In genomic region chr2:181419359-181419758, GRCm38 (mm10) we compare ENCODE assay signal across 27 mouse cellular contexts. TPM values are rescaled to one million over a fixed set of nuclear protein-coding genes. Genes with fewer than 3 reads are reported as not detected.
DNase-seq lines count a peak whose midpoint lies in the region; ATAC-seq and TF ChIP-seq lines count a peak whose summit lies in the region.
"Had no signal": no experiment of that assay in that cellular context is flagged by ENCODE, and none has a peak within 500 bp of the region (broad histone marks: within the 10 kb centered on the region; RNA-seq: fewer than 3 reads in every experiment).

No protein-coding gene starts in this region.

- no peak for TF ChIP-seq CTCF in cerebellum, adult 2 months (IDR thresholded peaks at IDR 0.05; ENCODE audit: borderline replicate concordance, insufficient read depth, low read depth, low read length)
- TF ChIP-seq CTCF in hindbrain, postnatal 0 days (IDR thresholded peaks at IDR 0.05; ENCODE audit: low read depth), result no peak

- TF ChIP-seq POLR2A in cerebellum, adult 2 months (IDR thresholded peaks at IDR 0.05; ENCODE audit: borderline replicate concordance, insufficient read depth, low read length), result no peak

- H3K9me3 ChIP-seq in heart, embryonic 10.5 days, result no peaks in the 10 kb centered on the region
- H3K9me3 ChIP-seq in liver, embryonic 13.5 days (replicated peaks), result no peaks in the 10 kb centered on the region
- H3K9me3 ChIP-seq in hindbrain, postnatal 0 days (ENCODE audit: low read length), result no peaks in the 10 kb centered on the region
- H3K9me3 ChIP-seq: embryonic facial prominence, embryonic 13.5 days; forebrain, embryonic 15.5 days; heart, embryonic 13.5 days; kidney, embryonic 15.5 days; midbrain, embryonic 15.5 days; neural tube, embryonic 12.5 days had no signal

- peaks cover 66% of the 10 kb centered on the region for H3K4me1 ChIP-seq in heart, embryonic 10.5 days
- peaks cover 87% of the 10 kb centered on the region for H3K4me1 ChIP-seq in liver, embryonic 13.5 days (replicated peaks)
- peaks cover 23% of the 10 kb centered on the region for H3K4me1 ChIP-seq in cerebellum, adult 2 months (ENCODE audit: control insufficient read depth, insufficient read depth, low read length)
- H3K4me1 ChIP-seq in hindbrain, postnatal 0 days (ENCODE audit: insufficient read depth, low read length), result 0 out of 2 replicates have a peak, but pooled peaks cover 2% of the 10 kb centered on the region
- H3K4me1 ChIP-seq: embryonic facial prominence, embryonic 13.5 days; midbrain, embryonic 15.5 days; neural tube, embryonic 12.5 days had no signal

- H3K27ac ChIP-seq in heart, embryonic 10.5 days, result 0 out of 2 replicates have a peak overlapping the region, but pooled peaks have one; percentile 47
- H3K27ac ChIP-seq in liver, embryonic 13.5 days, result peak overlapping the region; percentile 80
- H3K27ac ChIP-seq in cerebellum, adult 2 months (ENCODE audit: insufficient read depth, low read length), result no peak overlapping the region
- no peak overlapping the region for H3K27ac ChIP-seq in hindbrain, postnatal 0 days
- H3K27ac ChIP-seq: embryonic facial prominence, embryonic 13.5 days; forebrain, embryonic 15.5 days; heart, embryonic 13.5 days; kidney, embryonic 15.5 days; midbrain, embryonic 15.5 days; neural tube, embryonic 12.5 days had no signal

- WGBS in heart, embryonic 10.5 days, result 29% methylated on average over 7 of the region's 7 CpGs
- 12% methylated on average over 7 of the region's 7 CpGs for WGBS in liver, embryonic 13.5 days (ENCODE audit: insufficient replicate concordance)
- 68% methylated on average over 7 of the region's 7 CpGs for WGBS in cerebellum, adult 2 months
- WGBS in hindbrain, postnatal 0 days, result 85% methylated on average over 7 of the region's 7 CpGs

- H3K36me3 ChIP-seq in heart, embryonic 10.5 days, result peaks cover 19% of the 10 kb centered on the region
- peaks cover 25% of the 10 kb centered on the region for H3K36me3 ChIP-seq in liver, embryonic 13.5 days
- H3K36me3 ChIP-seq in hindbrain, postnatal 0 days (ENCODE audit: insufficient read depth, low read length), result peaks cover 6% of the 10 kb centered on the region; the same call in 1 of the 2 replicates
- H3K36me3 ChIP-seq: embryonic facial prominence, embryonic 13.5 days had no signal

- H3K4me2 ChIP-seq in liver, embryonic 13.5 days, result peak overlapping the region; percentile 49
- H3K4me2 ChIP-seq in hindbrain, postnatal 0 days (ENCODE audit: low read depth, low read length), result no peak overlapping the region
- H3K4me2 ChIP-seq: embryonic facial prominence, embryonic 13.5 days; forebrain, embryonic 15.5 days; heart, embryonic 13.5 days; kidney, embryonic 15.5 days; midbrain, embryonic 15.5 days; neural tube, embryonic 12.5 days had no signal

- H3K4me3 ChIP-seq in heart, embryonic 10.5 days, result no peak overlapping the region
- H3K4me3 ChIP-seq in liver, embryonic 13.5 days (replicated peaks), result no peak overlapping the region
- H3K4me3 ChIP-seq in cerebellum, adult 2 months (replicated peaks; ENCODE audit: insufficient read depth, low read depth, low read length), result no peak overlapping the region
- no peak overlapping the region for H3K4me3 ChIP-seq in hindbrain, postnatal 0 days (ENCODE audit: low read length)
- H3K4me3 ChIP-seq: embryonic facial prominence, embryonic 13.5 days; forebrain, embryonic 15.5 days; heart, embryonic 13.5 days; kidney, embryonic 15.5 days; midbrain, embryonic 15.5 days; neural tube, embryonic 12.5 days had no signal

- no peak for DNase-seq in heart, embryonic 10.5 days (ENCODE audit: low spot score)
- DNase-seq in heart, adult 18-20 months, result no peak
- peak; percentile 67 for DNase-seq in liver, embryonic 13.5 days
- no peak for DNase-seq in kidney, postnatal 10 days
- no peak for DNase-seq in cerebellum, adult 2 months
- DNase-seq in hindbrain, postnatal 0 days (ENCODE audit: low spot score), result no peak
- DNase-seq: adrenal gland, postnatal 25 days; cerebellum, adult 18-20 months; cerebellum, postnatal 25 days; embryo, embryonic 11 days; gastrocnemius, postnatal 10 days; heart, adult 11 months; heart, postnatal 14 days; lung, adult 18-20 months; lung, postnatal 10 days; retina, postnatal 1 day; thymus, adult 2 months; thymus, postnatal 4 days had no signal

- no peaks in the 10 kb centered on the region for H3K27me3 ChIP-seq in heart, embryonic 10.5 days (ENCODE audit: insufficient read depth, poor library complexity, severe bottlenecking)
- H3K27me3 ChIP-seq in liver, embryonic 13.5 days, result no peaks in the 10 kb centered on the region
- no peaks in the 10 kb centered on the region for H3K27me3 ChIP-seq in cerebellum, adult 2 months (ENCODE audit: control insufficient read depth, insufficient read depth, low read length)
- H3K27me3 ChIP-seq in hindbrain, postnatal 0 days (ENCODE audit: insufficient read depth, low read length), result no peaks in the 10 kb centered on the region
- H3K27me3 ChIP-seq: embryonic facial prominence, embryonic 13.5 days; forebrain, embryonic 15.5 days; heart, embryonic 13.5 days; kidney, embryonic 15.5 days; midbrain, embryonic 15.5 days; neural tube, embryonic 12.5 days had no signal

- ATAC-seq in erythroblast, adult 5-6 weeks (replicated peaks; ENCODE audit: low FRiP score, poor library complexity, severe bottlenecking), result peak; percentile 28
- peak; percentile 88 for ATAC-seq in liver, embryonic 13.5 days (ENCODE audit: low read depth)
- peak; percentile 78 for ATAC-seq in megakaryocyte-erythroid progenitor cell, adult 5-6 weeks (replicated peaks; ENCODE audit: low FRiP score, low TSS enrichment, poor library complexity, severe bottlenecking)
- no peak for ATAC-seq in hindbrain, postnatal 0 days
- ATAC-seq: forebrain, embryonic 15.5 days; intestine, postnatal 0 days; midbrain, embryonic 15.5 days had no signal

- no peak overlapping the region for H3K9ac ChIP-seq in liver, embryonic 13.5 days
- no peak overlapping the region for H3K9ac ChIP-seq in hindbrain, postnatal 0 days (replicated peaks; ENCODE audit: low read length)
- H3K9ac ChIP-seq: embryonic facial prominence, embryonic 13.5 days; forebrain, embryonic 15.5 days; heart, embryonic 13.5 days; kidney, embryonic 15.5 days; midbrain, embryonic 15.5 days; neural tube, embryonic 12.5 days had no signal

RNA-seq across cellular contexts. Expression of gene Lime1, which starts 39.5 kb away (rescaled TPM):
- polyA plus RNA-seq in heart, embryonic 10.5 days (2016; fragmentation: Nextera tagmentation; extraction: Ambion mirVana), result 16.5 and 20.5 TPM in 2 replicates
- 1 to 10 TPM; 3.3 to 6.3 TPM for total RNA-seq in heart, adult 18-20 months (2021)
- 8.8 and 11.5 TPM in 2 replicates for total RNA-seq in erythroblast, adult 5-6 weeks (2015; ENCODE audit: low replicate concordance)
- total RNA-seq in erythroblast, adult 5-6 weeks (2017; ENCODE audit: low replicate concordance), result 2.5 and 3.8 TPM in 2 replicates
- 5.1 and 6.0 TPM in 2 replicates for polyA plus RNA-seq in liver, embryonic 13.5 days (2015; fragmentation: Nextera tagmentation; extraction: Ambion mirVana)
- total RNA-seq in megakaryocyte-erythroid progenitor cell, adult 5-6 weeks (2014; fragmentation: Nextera tagmentation), result 31.0 and 50.4 TPM in 2 replicates
- total RNA-seq in megakaryocyte-erythroid progenitor cell, adult 5-6 weeks (2017), result 19.8 and 26.8 TPM in 2 replicates
- polyA plus RNA-seq in cerebellum, adult 2 months (2012; rRNA removed), result 79.8 and 85.0 TPM in 2 replicates
- total RNA-seq in hindbrain, postnatal 0 days (2014; rRNA removed), result 49.0 and 62.1 TPM in 2 replicates
- polyA plus RNA-seq in hindbrain, postnatal 0 days (2015; fragmentation: Nextera tagmentation; extraction: Ambion mirVana), result 24.1 and 26.2 TPM in 2 replicates

RNA-seq across cellular contexts. Expression of gene Zbtb46, which starts 39.9 kb away (rescaled TPM):
- 16.5 and 18.5 TPM in 2 replicates for polyA plus RNA-seq in heart, embryonic 10.5 days (2016; fragmentation: Nextera tagmentation; extraction: Ambion mirVana)
- total RNA-seq in heart, adult 18-20 months (2021), result 10 to 100 TPM in 1 of 2 experiments, 1 to 10 TPM in 1; 9.4 to 11.2 TPM
- total RNA-seq in erythroblast, adult 5-6 weeks (2015; ENCODE audit: low replicate concordance), result 1.9 and 2.9 TPM in 2 replicates
- 5.4 and 6.2 TPM in 2 replicates for total RNA-seq in erythroblast, adult 5-6 weeks (2017; ENCODE audit: low replicate concordance)
- 10.2 and 10.7 TPM in 2 replicates for polyA plus RNA-seq in liver, embryonic 13.5 days (2015; fragmentation: Nextera tagmentation; extraction: Ambion mirVana)
- 22.8 and 38.7 TPM in 2 replicates for total RNA-seq in megakaryocyte-erythroid progenitor cell, adult 5-6 weeks (2014; fragmentation: Nextera tagmentation)
- 22.3 and 33.5 TPM in 2 replicates for total RNA-seq in megakaryocyte-erythroid progenitor cell, adult 5-6 weeks (2017)
- 31.9 and 34.6 TPM in 2 replicates for polyA plus RNA-seq in cerebellum, adult 2 months (2012; rRNA removed)
- total RNA-seq in hindbrain, postnatal 0 days (2014; rRNA removed), result 29.0 and 33.0 TPM in 2 replicates
- polyA plus RNA-seq in hindbrain, postnatal 0 days (2015; fragmentation: Nextera tagmentation; extraction: Ambion mirVana), result 17.0 and 19.2 TPM in 2 replicates

RNA-seq across cellular contexts. Expression of gene Arfrp1, which starts 54.2 kb away (rescaled TPM):
- 64.1 and 65.6 TPM in 2 replicates for polyA plus RNA-seq in heart, embryonic 10.5 days (2016; fragmentation: Nextera tagmentation; extraction: Ambion mirVana)
- total RNA-seq in heart, adult 18-20 months (2021), result 10 to 100 TPM; 50.7 to 65.7 TPM
- total RNA-seq in erythroblast, adult 5-6 weeks (2015; ENCODE audit: low replicate concordance), result 0.96 and 11.1 TPM in 2 replicates
- 4.0 and 13.0 TPM in 2 replicates for total RNA-seq in erythroblast, adult 5-6 weeks (2017; ENCODE audit: low replicate concordance)
- 26.6 and 27.8 TPM in 2 replicates for polyA plus RNA-seq in liver, embryonic 13.5 days (2015; fragmentation: Nextera tagmentation; extraction: Ambion mirVana)
- 53.3 and 66.5 TPM in 2 replicates for total RNA-seq in megakaryocyte-erythroid progenitor cell, adult 5-6 weeks (2014; fragmentation: Nextera tagmentation)
- total RNA-seq in megakaryocyte-erythroid progenitor cell, adult 5-6 weeks (2017), result 52.8 and 72.9 TPM in 2 replicates
- polyA plus RNA-seq in cerebellum, adult 2 months (2012; rRNA removed), result 75.6 and 77.7 TPM in 2 replicates
- total RNA-seq in hindbrain, postnatal 0 days (2014; rRNA removed), result 13.0 and 14.7 TPM in 2 replicates
- polyA plus RNA-seq in hindbrain, postnatal 0 days (2015; fragmentation: Nextera tagmentation; extraction: Ambion mirVana), result 70.7 TPM in 2 replicates

RNA-seq across cellular contexts. Expression of gene Zgpat, which starts 54.6 kb away (rescaled TPM):
- polyA plus RNA-seq in heart, embryonic 10.5 days (2016; fragmentation: Nextera tagmentation; extraction: Ambion mirVana), result 36.9 and 38.0 TPM in 2 replicates
- 10 to 100 TPM; 15.3 to 18.0 TPM for total RNA-seq in heart, adult 18-20 months (2021)
- 0.77 and 2.3 TPM in 2 replicates for total RNA-seq in erythroblast, adult 5-6 weeks (2015; ENCODE audit: low replicate concordance)
- total RNA-seq in erythroblast, adult 5-6 weeks (2017; ENCODE audit: low replicate concordance), result 10.5 and 11.0 TPM in 2 replicates
- 12.3 and 13.8 TPM in 2 replicates for polyA plus RNA-seq in liver, embryonic 13.5 days (2015; fragmentation: Nextera tagmentation; extraction: Ambion mirVana)
- total RNA-seq in megakaryocyte-erythroid progenitor cell, adult 5-6 weeks (2014; fragmentation: Nextera tagmentation), result 20.3 and 25.2 TPM in 2 replicates
- total RNA-seq in megakaryocyte-erythroid progenitor cell, adult 5-6 weeks (2017), result 26.2 and 45.0 TPM in 2 replicates
- polyA plus RNA-seq in cerebellum, adult 2 months (2012; rRNA removed), result 102 and 106 TPM in 2 replicates
- 66.3 and 85.3 TPM in 2 replicates for total RNA-seq in hindbrain, postnatal 0 days (2014; rRNA removed)
- polyA plus RNA-seq in hindbrain, postnatal 0 days (2015; fragmentation: Nextera tagmentation; extraction: Ambion mirVana), result 37.5 and 40.6 TPM in 2 replicates

Comparison
In these comparisons a context has a peak if more than half of its experiments do, and no peak if none do; other contexts are left out.
1. H3K27ac ChIP-seq: peak in heart, embryonic 10.5 days (single experiment) and liver, embryonic 13.5 days (single experiment); none in cerebellum, adult 2 months (single experiment) and hindbrain, postnatal 0 days (single experiment).